Mouse (Mus musculus) liver, postnatal 0 days (tissue): Measurements from ENCODE around the gene Klrb1. TPM values are rescaled to one million over a fixed set of nuclear protein-coding genes. Genes with fewer than 3 reads are reported as not detected.
A peak's percentile ranks its signal among the peaks of the same experiment; 100 is the strongest.
"Not testable (repeated sequence)": the region's sequence is repeated elsewhere in the genome, so short reads cannot be mapped to it uniquely, and the experiment has no call there.

Experiments used
- ATAC-seq: fragments of 200-750 bp; cut with Nextera tagmentation; 2 replicates; pipeline ENCODE4 v1.8.0; 2017; ENCODE audit warnings: mild to moderate bottlenecking, moderate library complexity
- DNase-seq: peaks from one replicate; pipeline ENCODE4 v3.0.0-alpha.2; 2016
- H3K27ac ChIP-seq: fragments of 300-500 bp; sonication (generic); 2 replicates; pipeline ENCODE4 v1.5.1; 2014; ENCODE audit warnings: antibody characterized with exemption, moderate library complexity, mild to moderate bottlenecking, low read depth
- H3K27me3 ChIP-seq: fragments of 300-500 bp; sonication (generic); 2 replicates; pipeline ENCODE4 v1.6.1; 2014; ENCODE audit warnings: low read length, control low read depth, mixed read lengths; ENCODE audit not compliant: insufficient read depth
- H3K36me3 ChIP-seq: fragments of 300-500 bp; sonication (generic); replicated peaks from 2 replicates; pipeline ENCODE4 v1.6.1; 2014; ENCODE audit warnings: mild to moderate bottlenecking, control low read depth, low read length, moderate library complexity, mixed read lengths; ENCODE audit not compliant: insufficient read depth
- H3K4me1 ChIP-seq: fragments of 300-500 bp; sonication (generic); 2 replicates; pipeline ENCODE4 v1.6.1; 2014; ENCODE audit warnings: antibody characterized with exemption, mild to moderate bottlenecking, control low read depth; ENCODE audit not compliant: insufficient read depth
- H3K4me2 ChIP-seq: fragments of 300-500 bp; sonication (generic); 2 replicates; pipeline ENCODE4 v1.6.1; 2014; ENCODE audit warnings: low read depth, mild to moderate bottlenecking, low read length, moderate library complexity, mixed read lengths
- H3K4me3 ChIP-seq: fragments of 300-500 bp; sonication (generic); 2 replicates; pipeline ENCODE4 v1.5.1; 2014; ENCODE audit warnings: low read depth, low read length
- H3K9ac ChIP-seq: fragments of 300-500 bp; sonication (generic); replicated peaks from 2 replicates; pipeline ENCODE4 v1.6.1; 2014; ENCODE audit warnings: mild to moderate bottlenecking, moderate library complexity
- H3K9me3 ChIP-seq: fragments of 300-500 bp; sonication (generic); 2 replicates; pipeline ENCODE4 v1.6.1; 2016; ENCODE audit warnings: mild to moderate bottlenecking, control low read depth, low read length, mixed read lengths
- CTCF ChIP-seq: sonication (generic); IDR thresholded peaks from 2 replicates; pipeline ENCODE4 v1.5.1; 2016; ENCODE audit warnings: antibody characterized with exemption, low read depth
- EP300 ChIP-seq: IDR thresholded peaks from 2 replicates; pipeline ENCODE4 v1.6.1; 2016; ENCODE audit warnings: antibody characterized with exemption, low read depth, mild to moderate bottlenecking
- WGBS: fragments of 180-500 bp; shearing (Covaris S2); extraction: QIAGEN DNeasy Blood & Tissue Kit; methylation state at CpG from one replicate; pipeline ENCODE4 v1.1.7; 2014; ENCODE audit not compliant: insufficient replicate concordance; 5-methylcytosine and 5-hydroxymethylcytosine counted together
- polyA plus RNA-seq: library from polyadenylated mRNA; unstranded; fragments of >200 nt; fragmentation: Nextera tagmentation; extraction: Ambion mirVana; gene quantifications from 2 replicates; pipeline ENCODE4 v1.2.1, GENCODE M21; 2015

The Klrb1 gene
- polyA plus RNA-seq, 1 experiment from 2014 or later: not detected

GRCm38 (mm10) chr6:128763736-128764523 is 41.1 kb upstream of the Klrb1 start:
- Histone ChIP-seq H3K9ac (peak overlapping the region; percentile 49), H3K4me3 (peak overlapping the region; percentile 43), H3K36me3 (no peaks in the 10 kb centered on the region), H3K9me3 (no peaks in the 10 kb centered on the region), H3K27me3 (no peaks in the 10 kb centered on the region), H3K4me2 (peak overlapping the region; percentile 76), H3K27ac (no peak overlapping the region), H3K4me1 (0 out of 2 replicates have a peak, but pooled peaks cover 9% of the 10 kb centered on the region)
- ATAC-seq (peak; percentile 84), DNase-seq (peak; percentile 95)
- 4% methylated on average over 30 of the region's 30 CpGs for WGBS
- TF ChIP-seq CTCF: peak; percentile 67
- 0 out of 2 replicates have a peak, but pooled peaks have one; percentile 36 for TF ChIP-seq EP300

GRCm38 (mm10) chr6:128762892-128763670 is 40.2 kb upstream of the Klrb1 start:
- H3K4me1 ChIP-seq, H3K36me3 ChIP-seq, H3K9ac ChIP-seq, H3K27ac ChIP-seq, ATAC-seq, H3K27me3 ChIP-seq, H3K9me3 ChIP-seq, DNase-seq: not testable (repeated sequence)
- Histone ChIP-seq H3K4me2 (peak overlapping the region; percentile 76; the same call in 1 of the 2 replicates), H3K4me3 (peak overlapping the region; percentile 43; the same call in 1 of the 2 replicates)
- 78% methylated on average over 10 of the region's 10 CpGs for WGBS

DNA sequence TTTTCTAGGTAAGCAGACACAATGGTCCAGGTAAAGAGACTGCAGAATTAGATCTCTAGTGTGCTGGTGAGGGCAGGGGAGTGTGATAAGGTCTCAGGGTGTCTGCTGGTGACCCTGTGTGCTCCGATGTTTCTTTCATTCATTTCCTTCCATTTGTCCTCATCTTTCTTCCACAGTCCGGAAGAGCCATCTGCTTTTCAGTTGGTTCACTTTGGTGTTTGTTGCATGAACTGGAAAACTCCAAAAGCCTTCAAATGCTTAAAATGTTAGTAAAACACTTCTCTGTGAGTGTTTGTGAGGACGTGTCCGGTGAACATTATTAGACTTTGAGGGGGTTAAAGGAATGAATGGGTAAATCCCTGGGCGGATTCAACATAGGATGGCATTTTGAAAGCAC is 38.3 kb upstream of the Klrb1 start:
- H3K4me3 ChIP-seq: peak overlapping the region; percentile 66
- no peak for TF ChIP-seq EP300
- TF ChIP-seq CTCF: no peak
- H3K4me1 ChIP-seq: 0 out of 2 replicates have a peak, but pooled peaks cover 5% of the 10 kb centered on the region
- H3K4me2 ChIP-seq: peak overlapping the region; percentile 66
- ATAC-seq (no peak), DNase-seq (no peak)
- no peaks in the 10 kb centered on the region for H3K36me3 ChIP-seq
- H3K27me3 ChIP-seq: no peaks in the 10 kb centered on the region
- no peak overlapping the region; the same call in 1 of the 2 replicates for H3K9ac ChIP-seq
- 50% methylated on average over 5 of the region's 5 CpGs for WGBS
- H3K27ac ChIP-seq: no peak overlapping the region
- no peaks in the 10 kb centered on the region for H3K9me3 ChIP-seq

GRCm38 (mm10) chr6:128760416-128761143 is 37.7 kb upstream of the Klrb1 start:
- not testable (repeated sequence) for H3K9me3 ChIP-seq, H3K27me3 ChIP-seq, H3K4me1 ChIP-seq, H3K36me3 ChIP-seq
- Histone ChIP-seq H3K4me3 (peak overlapping the region; percentile 66), H3K9ac (peak overlapping the region; percentile 64), H3K4me2 (peak overlapping the region; percentile 66), H3K27ac (peak overlapping the region; percentile 81)
- peak; percentile 91 for DNase-seq
- ATAC-seq: peak; percentile 65
- WGBS: 1% methylated on average over 44 of the region's 44 CpGs
- peak; percentile 89 for TF ChIP-seq CTCF

DNA sequence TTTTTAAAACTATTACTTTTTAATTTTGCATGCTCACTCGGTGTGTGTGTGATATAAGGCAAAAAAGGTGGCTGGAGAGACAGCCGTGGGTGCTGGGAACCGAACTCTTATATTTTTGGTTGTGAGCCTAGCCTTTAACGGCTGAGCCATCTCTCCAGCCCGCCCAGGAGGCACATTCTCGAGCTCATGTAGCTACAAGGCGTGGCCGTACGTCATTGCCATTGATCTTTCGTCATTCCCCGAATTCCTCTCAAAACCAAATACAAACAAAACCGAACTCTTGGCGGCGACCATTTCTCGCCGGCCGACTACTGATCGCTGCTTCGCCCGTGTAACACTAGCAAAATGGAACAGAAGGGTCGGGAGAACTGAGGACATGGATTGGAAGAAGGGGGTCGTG is 37.2 kb upstream of the Klrb1 start:
- not testable (repeated sequence) for H3K27me3 ChIP-seq, H3K9me3 ChIP-seq, H3K36me3 ChIP-seq, H3K4me1 ChIP-seq
- peak overlapping the region; percentile 66 for H3K4me3 ChIP-seq
- peak overlapping the region; percentile 81 for H3K27ac ChIP-seq
- H3K9ac ChIP-seq: peak overlapping the region; percentile 64
- DNase-seq (peak; percentile 89), ATAC-seq (peak; percentile 37)
- TF ChIP-seq EP300: 0 out of 2 replicates have a peak, but pooled peaks have one; percentile 7
- under 1% methylated on average over 22 of the region's 22 CpGs for WGBS
- peak overlapping the region; percentile 66 for H3K4me2 ChIP-seq
